Mouse (Mus musculus): Measurements from ENCODE around the gene Ube2c.
"Not testable (repeated sequence)": the region's sequence is repeated elsewhere in the genome, so short reads cannot be mapped to it uniquely, and the experiment has no call there.

Ube2c gene

DNA sequence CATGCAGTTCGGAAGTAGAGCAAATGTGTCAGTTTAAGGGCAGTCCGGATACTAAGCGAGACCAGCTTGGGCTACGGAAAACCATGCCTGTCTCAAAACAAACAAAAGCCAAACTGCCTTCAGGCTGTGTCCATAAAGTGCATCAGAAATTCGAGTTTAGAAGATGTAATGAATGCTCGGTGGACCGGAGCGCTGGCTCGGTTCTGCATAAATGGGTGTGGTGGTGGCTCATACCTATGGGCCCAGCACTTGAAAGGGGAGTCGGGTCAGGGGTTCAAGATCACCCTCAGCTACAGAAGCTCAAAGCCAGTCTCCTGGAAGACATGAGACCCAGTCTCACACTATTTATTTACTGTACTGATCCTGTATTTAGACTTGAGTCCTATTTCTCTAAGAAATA lies 18.1 kb downstream of the Ube2c start:
- DNase-seq (ENCODE audit: low spot score): no peak

DNA sequence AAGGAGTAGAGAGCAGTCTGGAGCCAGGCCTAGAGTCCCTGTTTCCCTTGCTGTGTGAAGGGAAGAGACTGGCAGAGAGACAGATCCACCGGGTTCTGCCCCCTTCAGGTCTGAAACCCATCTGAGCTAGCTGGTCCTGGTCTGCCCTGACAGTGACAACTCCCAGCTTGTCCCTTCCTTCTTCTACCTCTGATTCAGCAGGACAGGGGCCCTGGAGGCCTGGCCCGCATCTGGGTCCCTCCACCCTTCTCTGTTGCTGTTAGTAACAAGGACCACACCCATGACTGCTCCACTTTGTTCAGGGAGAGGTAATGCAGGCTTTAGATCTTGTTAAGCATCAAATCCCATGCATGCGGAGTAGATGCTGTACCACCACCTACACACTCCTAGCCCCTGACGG lies 18.7 kb downstream of the Ube2c start:
- no peak for DNase-seq (ENCODE audit: low spot score)

DNA sequence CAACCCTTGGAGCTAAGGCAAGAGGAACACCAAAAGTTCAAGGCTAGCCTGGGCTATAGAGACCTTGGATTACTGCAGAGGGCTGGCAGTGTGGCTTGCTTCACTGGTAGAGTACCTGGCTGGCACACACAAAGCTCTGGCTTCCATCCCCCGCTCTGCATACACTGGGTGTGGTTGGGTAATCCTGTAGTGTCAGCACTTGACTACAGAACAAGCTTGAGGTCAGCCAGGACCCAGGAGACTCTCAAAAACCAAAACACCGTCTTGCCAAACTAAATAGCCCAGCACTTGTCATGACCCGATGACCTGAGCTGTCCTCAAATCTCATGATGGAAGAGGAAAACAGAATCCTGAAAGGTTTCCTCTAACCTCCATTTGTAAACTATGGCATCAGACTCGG lies 20.8 kb downstream of the Ube2c start:
- peak; percentile 79 for DNase-seq (ENCODE audit: low spot score)

DNA sequence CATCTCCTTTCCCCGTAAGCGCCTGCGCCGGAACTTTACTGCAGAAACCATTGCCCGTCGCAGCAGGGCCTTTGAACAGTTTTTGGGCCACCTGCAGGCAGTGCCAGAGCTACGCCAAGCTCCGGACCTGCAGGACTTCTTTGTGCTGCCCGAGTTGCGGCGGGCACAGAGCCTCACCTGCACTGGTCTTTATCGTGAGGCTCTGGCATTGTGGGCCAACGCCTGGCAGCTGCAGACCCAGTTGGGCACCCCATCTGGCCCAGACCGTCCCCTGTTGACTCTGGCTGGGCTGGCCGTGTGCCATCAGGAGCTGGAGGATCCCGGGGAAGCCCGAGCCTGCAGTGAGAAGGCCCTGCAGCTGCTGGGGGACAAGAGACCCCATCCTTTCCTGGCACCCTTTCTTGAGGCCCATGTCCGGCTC lies 22.2 kb downstream of the Ube2c start:
- DNase-seq (ENCODE audit: low spot score): no peak

DNA sequence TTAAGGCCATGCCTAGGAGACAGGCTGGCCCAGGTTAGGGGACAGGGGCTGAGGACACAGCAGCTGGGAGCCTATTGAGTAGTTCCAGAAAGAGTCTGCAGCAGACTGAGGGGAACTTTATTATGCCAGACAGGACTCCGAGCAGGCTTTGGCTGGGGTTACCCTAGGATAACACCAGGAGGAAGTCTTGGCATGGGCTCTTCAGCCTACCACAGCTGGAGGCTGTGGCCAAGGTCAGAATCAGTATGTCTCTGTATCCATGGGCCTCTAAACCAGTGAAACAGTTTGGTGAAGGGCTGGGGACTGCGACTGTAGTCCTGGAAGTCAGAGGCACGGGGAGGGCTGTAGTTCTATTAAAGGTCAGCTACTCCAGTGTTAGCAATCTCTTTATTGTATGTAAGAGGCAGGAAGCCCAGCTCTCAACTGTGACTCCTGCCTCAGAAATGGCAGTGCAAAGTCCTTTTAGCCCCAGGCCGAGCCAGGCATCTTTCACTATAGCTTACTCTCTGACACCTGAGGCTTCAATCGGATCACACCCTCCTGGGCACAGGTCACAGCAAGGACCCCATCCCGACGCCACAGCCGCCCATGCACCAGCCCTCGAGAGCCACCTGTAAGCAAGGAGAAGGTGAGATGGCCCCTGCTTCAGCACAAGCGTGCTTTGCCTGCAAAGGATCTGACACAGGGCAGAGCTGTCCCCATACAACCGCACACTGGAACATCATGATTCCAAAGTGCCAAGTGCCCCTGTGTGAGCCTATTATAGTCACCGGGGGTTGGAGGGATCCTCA lies 22.9 kb downstream of the Ube2c start:
- no peak for DNase-seq (ENCODE audit: low spot score)

DNA sequence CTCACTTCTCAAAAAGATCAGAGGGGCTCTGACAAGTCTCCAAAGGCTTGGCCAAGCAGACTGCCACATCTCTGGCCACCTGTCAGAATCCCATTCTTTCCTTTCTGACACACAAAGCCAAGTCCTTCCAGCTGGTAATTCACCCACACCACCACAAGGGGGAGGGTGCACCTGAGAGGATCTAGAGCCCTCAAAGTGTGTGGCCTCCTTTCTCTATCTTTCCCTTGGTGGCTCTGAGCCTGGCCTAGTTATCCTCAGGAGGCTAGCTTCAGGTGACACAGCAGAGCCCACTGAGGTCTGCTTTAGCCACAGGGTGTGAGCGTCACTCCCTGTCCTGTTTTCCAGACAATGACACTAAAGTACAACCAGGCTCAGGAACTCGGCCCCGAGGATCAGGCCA lies 23.5 kb downstream of the Ube2c start:
- peak; percentile 48 for DNase-seq (ENCODE audit: low spot score)

DNA sequence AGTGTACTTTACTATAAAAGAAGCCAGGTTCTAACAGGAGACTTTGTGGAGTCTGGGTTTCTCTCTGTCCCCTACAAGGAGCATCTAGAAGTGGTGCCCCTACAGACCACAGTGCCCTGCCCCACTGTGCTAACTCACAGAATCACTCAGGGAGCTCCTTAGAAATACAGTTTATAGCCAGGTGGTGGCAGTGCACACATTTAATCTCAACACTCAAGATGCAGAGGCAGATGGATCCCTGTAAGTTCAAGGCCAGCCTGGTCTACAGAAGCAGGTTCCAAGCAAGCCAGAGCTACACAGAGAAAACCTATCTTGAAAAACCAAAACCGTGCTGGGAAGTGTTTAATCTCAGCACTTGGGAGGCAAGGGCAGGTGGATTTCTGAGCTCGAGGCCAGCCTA lies 24.1 kb downstream of the Ube2c start:
- DNase-seq (ENCODE audit: low spot score): no peak

DNA sequence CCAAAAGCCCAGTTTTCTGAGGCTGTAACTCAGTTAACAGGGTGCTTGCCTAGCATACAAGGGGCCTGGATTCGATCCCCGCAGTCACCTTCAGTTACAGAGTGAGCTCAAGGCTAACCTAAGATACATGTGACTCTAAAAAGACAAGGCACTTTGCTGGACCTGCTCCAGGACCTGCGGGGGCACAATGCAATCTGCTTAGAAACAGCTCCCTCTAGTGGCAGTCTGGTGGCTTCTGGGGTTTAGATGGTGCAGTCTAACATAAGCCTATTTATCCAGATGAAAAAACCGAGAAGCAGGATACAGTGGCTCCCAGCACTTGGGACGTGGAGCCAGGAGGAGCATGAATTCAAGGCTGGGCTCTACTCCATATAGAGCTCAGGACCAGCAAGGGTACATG lies 24.6 kb downstream of the Ube2c start:
- DNase-seq (ENCODE audit: low spot score): peak; percentile 86

DNA sequence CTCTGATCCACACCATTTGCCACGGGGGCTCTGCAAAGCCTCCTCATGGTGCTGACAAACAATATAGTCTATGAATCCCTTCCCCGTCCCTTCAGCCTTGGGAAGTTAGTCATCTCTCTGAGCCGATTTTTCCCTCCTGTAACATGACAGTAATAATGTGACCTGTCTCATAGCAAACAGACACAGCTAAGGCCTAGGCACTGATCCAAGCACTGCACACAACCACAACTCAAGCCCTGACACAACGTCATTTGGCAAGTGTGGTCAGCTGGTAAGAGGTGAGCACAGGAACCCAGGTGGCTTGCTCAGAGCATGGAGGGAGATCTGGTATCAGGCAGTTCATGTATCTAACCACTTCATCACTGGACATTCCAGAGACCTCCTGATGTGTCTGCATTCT lies 26.2 kb downstream of the Ube2c start:
- no peak for DNase-seq (ENCODE audit: low spot score)

DNA sequence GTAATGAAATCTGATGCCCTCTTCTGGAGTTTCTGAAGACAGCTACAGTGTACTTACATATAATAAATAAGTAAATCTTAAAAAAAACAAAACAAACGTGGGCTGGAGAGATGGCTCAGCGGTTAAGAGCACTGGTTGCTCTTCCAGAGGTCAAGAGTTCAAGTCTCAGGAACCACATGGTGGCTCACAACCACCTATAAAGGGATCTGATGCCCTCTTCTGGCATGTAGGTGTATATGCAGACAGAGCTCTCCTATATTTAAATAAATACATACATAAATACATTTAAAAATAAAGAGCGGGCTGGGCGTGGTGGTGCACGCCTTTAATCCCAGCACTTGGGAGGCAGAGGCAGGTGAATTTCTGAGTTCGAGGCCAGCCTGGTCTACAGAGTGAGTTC lies 28.9 kb downstream of the Ube2c start:
- not testable (repeated sequence) for DNase-seq (ENCODE audit: low spot score)

DNA sequence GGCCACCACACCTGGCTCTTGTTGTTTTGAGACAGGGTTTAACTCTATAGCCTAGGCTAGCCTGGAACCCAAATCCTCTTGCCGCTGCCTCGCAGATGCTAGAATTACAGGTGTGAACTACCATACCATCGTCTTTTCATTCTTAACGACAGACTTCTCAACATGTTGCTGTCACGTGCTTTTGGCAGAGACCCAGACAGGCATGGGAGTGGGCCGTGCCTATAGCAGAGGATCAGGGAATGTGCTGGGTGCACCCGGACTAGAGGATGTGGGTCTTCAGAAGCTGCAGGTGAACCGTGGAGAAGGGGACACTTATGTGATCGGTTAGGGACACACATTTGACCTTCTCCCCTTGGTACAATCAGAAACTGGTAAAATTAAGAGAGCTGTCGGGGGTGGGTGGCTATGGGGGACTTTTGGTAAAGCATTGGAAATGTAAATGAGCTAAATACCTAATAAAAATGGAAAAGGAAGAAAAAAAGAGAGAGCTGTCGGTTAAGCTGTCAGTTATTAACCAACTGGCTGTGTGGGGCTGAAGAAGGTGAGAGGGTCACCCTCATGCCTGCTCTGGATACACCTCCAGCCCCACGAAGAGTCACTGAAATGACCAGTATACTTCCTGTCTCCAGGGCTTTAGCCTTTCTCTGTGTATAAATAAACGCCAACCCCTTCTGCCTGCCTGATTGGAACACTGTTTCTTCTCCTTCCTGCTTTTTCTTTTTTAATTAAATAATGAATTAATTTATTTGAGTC lies 30.7 kb downstream of the Ube2c start:
- no peak for DNase-seq (ENCODE audit: low spot score)

DNA sequence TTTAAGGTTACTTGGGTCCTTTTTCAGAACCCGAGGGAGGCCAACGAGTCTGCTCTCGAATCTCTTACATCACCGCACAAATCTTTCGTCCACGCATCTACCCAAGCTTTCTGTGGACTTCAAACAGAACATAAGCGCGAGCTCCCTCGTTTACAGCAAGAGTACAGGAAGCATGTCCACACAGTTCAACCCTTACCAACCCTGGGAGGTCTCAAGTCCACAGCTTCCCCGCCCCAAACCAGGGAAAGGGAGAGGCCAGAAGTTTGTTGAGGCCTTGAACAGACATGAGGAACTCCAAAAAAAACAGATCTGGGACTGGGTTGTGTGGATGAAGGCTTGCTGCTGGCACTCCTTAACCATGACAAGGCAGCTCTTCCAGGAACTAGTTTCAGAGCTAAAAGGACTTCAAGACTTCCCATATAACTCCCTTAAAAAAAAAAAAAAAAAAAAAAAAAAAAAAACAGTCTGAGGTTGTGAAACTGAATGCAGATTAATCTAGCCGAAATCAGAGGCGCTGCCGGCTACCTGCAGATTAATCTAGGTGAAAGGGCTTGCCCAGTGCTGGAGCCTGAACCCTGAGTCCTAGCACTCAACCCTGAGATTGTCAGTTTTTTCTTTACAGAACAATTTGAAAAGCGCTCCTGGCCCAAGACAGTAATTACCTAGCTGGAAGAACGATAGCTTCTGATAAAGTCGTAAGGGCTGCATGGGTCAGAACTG lies 33.7 kb downstream of the Ube2c start:
- DNase-seq (ENCODE audit: low spot score): no peak

DNA sequence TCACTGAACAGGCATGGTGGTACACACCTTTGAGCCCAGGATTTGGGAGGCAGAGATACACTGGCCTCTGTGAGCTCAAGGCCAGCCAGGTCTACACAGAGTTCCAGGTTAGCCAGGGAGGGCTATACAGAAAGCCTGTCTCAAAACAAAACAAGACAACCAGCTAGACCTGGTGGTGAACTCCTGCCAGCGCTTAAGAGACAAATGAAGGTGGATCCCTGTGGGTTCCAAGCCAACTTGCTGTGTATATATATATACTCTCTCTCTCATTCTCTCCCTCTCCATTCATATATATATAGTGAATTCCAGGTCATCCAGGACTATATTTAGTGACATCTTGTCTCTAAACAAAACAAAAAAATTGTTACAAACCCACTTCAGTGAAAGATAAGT lies 34.2 kb downstream of the Ube2c start:
- DNase-seq (ENCODE audit: low spot score): no peak

DNA sequence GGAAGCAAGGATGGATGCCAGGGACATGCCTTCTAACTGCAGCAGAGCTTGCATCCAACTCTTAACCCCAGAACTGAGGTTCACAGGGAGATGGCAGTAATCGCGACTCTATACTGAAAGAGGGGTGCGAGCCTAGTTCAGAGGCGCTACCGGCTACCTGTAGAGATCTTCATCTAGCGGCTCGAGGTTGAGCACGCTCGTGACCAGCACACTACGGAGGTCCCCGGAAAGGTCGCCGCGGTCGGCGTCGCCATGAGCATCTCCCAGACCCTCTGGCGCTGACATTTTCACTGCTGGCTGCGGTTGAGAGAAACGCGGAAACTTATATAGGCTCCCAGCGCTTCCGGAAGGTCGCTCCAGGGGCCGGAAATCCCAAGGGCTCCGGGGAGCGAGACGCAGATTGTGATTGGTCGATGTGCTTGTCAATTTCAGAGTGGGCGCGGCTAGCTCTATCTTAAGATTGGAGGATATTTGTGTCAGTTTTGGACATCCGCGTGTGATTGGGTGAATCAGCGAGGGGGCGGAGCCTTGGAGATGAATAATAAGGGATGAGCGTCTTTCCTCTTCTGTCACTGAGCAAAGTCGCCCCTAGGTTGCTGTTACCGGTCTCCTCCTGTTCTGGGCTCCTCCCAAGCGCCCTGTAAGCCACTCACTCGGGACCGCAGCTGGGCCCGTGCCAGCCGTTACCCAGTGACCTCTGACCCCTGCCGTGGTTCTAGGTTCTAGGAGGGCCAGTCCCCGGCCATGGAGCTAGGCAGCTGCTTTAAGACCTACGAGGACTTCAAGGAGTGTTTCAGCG lies 35.0 kb downstream of the Ube2c start, which contains the start of the genes Acot8 and Zswim3:
Acot8 (minus strand) TSS at position 350 of the 799 bp plus-strand sequence.
Zswim3 (plus strand) TSS at position 566 of the 799 bp plus-strand sequence.
- DNase-seq (ENCODE audit: low spot score): peak; percentile 99

DNA sequence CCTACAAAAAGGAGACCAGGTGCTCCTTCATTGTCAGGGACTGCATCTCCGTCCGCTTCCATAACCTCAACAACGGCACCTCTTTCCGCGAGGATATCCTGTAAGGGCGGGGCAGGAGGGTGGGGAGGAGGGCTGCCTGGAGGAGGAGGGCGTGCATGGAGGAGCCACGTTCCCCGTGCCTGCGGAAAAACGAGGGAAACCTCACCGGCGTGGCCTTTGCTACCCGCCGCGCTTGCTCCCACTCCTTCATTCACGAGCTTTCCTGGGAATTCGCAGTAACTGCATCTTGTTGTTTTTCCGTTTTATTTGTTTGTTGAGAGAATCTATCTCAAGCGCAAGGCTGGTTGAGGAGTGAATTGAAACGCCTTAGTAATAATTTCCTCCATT lies 35.6 kb downstream of the Ube2c start:
- DNase-seq (ENCODE audit: low spot score): no peak

DNA sequence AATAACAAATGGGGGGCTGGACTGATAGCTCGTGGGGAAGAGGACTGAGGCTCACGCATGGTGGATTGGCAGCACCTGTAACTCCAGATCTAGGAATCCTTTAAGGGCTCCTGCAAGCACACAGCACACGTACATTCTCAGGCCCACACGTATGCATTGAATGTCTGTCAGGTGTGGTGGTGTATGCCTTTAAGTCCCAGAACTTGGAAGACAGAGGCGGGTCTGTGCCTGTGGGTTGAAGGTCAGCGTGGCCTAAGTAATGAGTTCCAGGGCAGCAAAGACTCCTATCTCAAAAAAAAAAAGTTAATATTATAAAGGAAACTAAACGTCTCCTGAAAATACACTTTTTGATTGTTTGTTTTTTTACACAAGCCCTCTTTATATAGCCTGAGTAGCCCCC lies 36.9 kb downstream of the Ube2c start:
- no peak for DNase-seq (ENCODE audit: low spot score)

DNA sequence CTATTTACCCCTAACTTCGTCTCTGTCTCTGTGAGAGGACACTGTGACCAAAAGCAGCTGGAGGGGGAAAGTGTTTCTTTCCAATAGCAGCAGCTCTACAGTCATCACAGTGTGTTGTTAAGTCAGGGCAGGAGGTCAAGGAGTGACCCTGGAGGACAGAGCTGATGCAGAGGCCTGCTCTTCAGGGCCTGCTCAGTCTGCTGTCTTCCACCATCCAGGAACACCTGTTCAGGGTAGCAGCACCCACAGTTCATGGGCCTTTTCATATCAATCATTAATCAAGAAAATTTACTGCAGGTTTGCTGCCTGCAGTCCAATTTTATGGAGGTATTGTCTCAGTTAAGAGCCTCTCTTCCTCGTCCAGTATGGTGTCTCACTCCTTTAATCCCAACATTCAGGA lies 43.9 kb downstream of the Ube2c start:
- no peak for DNase-seq (ENCODE audit: low spot score)

DNA sequence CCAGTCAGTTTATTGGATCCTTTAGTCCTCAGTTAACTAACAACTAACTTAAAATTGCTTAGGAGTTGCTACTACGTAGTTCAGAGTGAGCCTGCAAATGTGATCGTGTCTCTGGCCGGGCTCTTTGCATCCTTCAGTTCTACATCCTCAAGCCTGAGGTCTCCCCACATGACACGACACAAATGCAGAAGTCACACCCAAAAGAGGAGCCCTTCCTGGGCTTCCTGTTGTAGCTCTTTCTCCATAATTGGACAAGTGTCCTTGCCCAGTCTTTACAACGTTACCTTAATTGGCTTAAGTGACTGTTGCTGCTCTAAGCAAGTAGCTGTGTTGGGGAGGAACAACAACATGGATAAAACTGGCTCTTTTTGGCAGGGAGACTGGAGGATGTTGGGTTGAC lies 45.6 kb downstream of the Ube2c start:
- no peak for DNase-seq (ENCODE audit: low spot score)

DNA sequence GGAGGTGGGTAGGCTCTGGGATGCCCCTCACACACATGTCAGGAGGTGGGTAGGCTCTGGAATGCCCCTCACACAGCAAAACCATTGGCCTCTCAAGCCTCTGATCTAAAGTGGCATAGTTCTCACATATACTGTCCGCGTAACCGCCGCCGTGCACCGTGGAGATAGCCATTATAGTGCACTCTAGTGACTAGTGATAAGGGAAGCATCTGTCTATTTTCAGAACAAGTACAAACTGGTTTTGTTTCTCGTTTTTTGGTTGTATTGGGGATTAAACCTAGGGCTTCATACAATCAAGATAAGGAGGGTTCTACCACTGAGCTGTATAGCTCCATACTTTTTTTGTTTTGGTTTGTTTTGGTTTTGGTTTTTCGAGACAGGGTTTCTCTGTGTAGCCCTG lies 46.1 kb downstream of the Ube2c start:
- DNase-seq (ENCODE audit: low spot score): no peak

DNA sequence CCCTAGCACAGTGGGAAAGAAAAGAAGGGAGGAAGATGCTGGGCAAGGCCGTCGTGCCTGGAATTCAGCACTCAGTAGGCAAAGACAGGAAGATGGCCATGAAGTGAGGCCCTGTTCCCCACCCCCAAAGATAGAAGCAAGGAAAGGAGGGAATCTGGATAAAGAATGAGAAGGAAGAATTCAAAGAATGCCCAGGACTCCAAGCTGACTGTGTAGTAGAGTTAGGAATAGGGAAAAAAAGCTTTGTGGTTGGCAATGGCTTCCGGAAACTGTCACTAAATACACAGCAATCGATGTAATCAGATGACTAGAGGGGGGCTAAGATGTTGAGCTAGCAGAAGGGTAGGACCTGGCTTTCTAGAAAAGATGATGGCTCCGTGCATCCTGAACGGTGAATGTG lies 47.5 kb downstream of the Ube2c start:
- no peak for DNase-seq (ENCODE audit: low spot score)

DNA sequence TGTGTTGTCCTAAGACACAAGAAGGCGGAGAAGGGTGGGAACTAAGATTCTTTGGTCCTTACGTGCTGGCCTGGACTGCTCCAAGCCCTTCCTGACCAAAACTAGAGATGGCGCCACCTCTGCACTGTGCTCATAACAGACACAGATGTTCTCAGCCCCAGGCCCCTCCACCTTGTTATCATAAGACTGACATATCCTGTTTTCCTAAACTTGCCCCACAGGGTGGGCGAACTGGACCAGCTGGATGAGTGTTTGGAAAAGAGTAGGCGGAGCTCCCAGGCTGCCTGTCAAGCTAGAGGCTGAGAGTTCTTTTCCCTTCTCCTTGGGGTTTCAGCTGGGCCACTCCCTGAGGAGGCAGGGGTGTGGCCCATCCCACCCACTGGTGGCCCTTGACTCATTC lies 48.0 kb downstream of the Ube2c start:
- no peak for DNase-seq (ENCODE audit: low spot score)

DNA sequence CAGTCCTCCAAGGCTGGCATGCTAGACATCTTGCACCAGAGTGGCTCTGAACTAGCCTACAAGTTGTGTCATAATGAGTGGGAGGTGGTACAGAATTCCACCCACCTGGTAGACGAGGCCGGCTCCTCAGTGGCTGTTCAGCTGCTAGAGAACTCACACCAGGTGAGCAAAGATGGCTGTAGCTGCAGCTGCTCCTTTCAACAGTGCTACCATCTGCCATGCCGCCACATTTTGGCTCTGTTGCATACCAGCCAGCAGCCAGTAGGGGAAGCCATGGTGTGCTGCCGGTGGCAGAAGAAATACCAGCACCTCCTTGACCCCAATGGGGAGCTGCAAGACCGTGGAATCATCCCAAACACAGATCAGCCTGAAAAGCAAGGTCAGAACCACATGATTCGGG lies 51.4 kb downstream of the Ube2c start:
- no peak for DNase-seq (ENCODE audit: low spot score)

All from lung, postnatal 25 days (tissue).